Mouse (Mus musculus): ENCODE measurements at regions not wholly inside any gene's neighbourhood (a gene's known extent, or its start where the extent isn't known, plus 50 kb on each side); places are given as distances from the start of the nearest gene placed in this dataset.

DNA sequence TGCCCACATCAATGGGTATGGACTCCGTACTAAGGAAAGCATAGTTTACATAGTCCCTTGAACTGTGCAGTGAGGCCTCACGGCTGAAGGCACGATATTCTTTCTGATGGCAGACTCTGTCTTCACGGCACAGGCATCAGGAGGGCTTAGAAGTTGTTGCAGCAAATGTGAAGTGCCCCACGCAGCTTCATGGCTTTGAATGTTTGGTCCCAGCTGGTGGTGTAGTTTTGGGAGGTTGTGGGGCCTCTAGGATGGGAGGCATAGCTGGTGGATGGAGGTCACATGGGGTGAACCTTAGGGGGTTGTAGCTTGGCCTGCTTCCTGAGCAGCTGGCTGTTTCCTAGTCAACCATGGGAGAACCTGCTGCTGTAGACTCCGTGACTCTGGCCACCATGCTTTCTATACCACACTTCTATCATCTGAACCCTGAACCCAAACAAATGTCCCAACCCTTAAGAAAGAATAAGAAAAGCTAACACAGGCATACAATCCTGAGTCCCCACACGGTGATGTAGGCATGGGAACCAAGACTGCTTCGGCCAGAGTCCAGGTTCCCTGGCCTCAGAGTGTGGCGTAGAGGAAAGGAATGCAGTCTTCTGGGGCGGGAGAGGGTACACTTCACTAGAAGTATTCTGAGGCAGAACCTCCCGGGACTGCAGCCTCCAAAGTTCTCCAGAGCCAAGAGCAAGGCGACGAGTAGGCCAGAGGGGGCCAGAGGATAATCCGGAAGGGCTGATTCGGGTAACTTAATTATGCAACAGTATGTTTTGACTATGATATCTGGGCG is 59.2 kb upstream of the Cnih3 start:
- TF ChIP-seq BHLHE40 (IDR thresholded peaks at IDR 0.05; ENCODE audit: borderline replicate concordance, low read depth, low read length) (no peak), CTCF (IDR thresholded peaks at IDR 0.05 in 2 of 3, conservative IDR thresholded peaks at IDR 0.05 in 1 of 3; ENCODE audit: control insufficient read depth in 1 of 3, insufficient read depth in 1 of 3, low read depth in 2 of 3, low read length in 3 of 3, poor library complexity in 1 of 3, severe bottlenecking in 1 of 3) (no peak), EP300 (IDR thresholded peaks at IDR 0.05; ENCODE audit: low read depth in 1 of 2, low read length in 2 of 2) (no peak), ZC3H11A (IDR thresholded peaks at IDR 0.05; ENCODE audit: low read depth, low read length) (no peak), USF1 (IDR thresholded peaks at IDR 0.05; ENCODE audit: low read depth, low read length) (no peak), POLR2AphosphoS5 (IDR thresholded peaks at IDR 0.05; ENCODE audit: borderline replicate concordance, low read depth, low read length) (no peak), JUND (IDR thresholded peaks at IDR 0.05; ENCODE audit: low read depth, low read length) (no peak), USF2 (IDR thresholded peaks at IDR 0.05; ENCODE audit: borderline replicate concordance in 1 of 2, insufficient read depth in 1 of 2, low read depth in 1 of 2, low read length in 2 of 2) (no peak), HCFC1 (IDR thresholded peaks at IDR 0.05; ENCODE audit: low read depth, low read length) (no peak), NELFE (IDR thresholded peaks at IDR 0.05; ENCODE audit: low read depth, low read length) (no peak), RAD21 (IDR thresholded peaks at IDR 0.05; ENCODE audit: low read depth, low read length) (no peak), SMC3 (IDR thresholded peaks at IDR 0.05; ENCODE audit: low read depth, low read length) (no peak), TAL1 (IDR thresholded peaks at IDR 0.05; ENCODE audit: low read length) (no peak), CHD2 (IDR thresholded peaks at IDR 0.05; ENCODE audit: low read length) (no peak)
